Mouse (Mus musculus): Measurements from ENCODE around the gene A630023A22Rik.

A630023A22Rik gene

DNA sequence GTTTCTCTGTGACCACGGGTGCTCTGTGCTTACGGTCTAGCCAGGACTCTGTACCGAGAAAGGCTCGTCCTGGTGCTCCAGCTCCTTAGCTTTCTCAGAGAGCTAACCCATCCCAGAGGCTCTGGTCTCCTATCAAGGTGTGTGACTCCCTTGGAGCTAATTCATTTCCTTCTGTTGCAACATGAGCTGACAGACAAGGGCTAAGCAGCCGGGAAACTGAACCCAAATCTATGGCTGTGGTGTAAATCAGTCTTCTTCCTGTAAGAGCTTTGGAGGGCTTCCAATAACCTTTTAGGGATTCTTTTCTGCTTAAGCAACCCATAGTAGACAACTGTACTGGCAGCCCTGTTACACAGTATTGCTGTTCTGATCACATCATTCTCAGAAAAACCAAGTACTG, at the start of gene A630023A22Rik:
Gene A630023A22Rik (minus strand): TSS at position 154 of the 400 bp plus-strand sequence.
- DNase-seq, result no peak

DNA sequence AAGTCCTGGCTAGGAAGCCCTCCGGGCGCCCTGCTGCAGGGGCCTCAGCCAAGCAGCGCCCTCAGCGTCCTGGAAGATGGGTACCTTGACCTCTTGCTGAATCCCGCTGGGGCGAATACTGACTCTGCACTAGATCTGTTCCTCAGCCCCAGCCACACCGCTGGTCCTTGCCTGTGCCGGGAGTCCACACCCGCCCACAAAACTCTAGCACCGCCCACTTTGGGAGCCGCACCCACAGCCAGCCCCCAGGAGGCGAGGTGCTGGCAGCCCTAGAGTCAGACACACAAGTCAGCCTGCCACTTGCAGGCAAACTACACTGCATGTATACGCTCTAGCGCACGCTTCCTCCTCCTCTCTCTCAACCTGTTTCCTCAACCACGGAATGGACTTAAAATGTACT, 49.8 kb upstream of the A630023A22Rik start, which contains the start of gene Npy4r:
Gene Npy4r (minus strand): TSS at position 148 of the 400 bp plus-strand sequence.
- DNase-seq, result peak; percentile 78

DNA sequence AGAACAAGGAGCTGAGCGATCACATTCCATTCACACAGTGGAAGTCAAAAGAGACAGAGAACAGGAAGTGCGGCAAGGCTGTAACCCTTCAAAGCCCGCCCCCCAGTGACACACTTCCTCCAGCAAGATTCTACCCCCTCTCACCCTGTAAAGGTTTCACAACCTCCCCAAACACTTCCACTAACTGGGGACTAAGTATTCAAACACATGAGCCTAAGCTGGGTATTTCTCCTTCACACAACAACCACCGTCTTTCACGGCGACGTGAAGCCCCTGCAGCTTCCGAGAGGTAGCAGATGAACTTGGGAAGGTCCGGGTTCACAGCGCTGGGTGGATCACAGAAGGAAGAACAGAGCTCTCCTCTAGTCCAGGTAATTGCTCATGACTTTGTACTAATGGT, 40.4 kb upstream of the A630023A22Rik start:
- no peak for DNase-seq

DNA sequence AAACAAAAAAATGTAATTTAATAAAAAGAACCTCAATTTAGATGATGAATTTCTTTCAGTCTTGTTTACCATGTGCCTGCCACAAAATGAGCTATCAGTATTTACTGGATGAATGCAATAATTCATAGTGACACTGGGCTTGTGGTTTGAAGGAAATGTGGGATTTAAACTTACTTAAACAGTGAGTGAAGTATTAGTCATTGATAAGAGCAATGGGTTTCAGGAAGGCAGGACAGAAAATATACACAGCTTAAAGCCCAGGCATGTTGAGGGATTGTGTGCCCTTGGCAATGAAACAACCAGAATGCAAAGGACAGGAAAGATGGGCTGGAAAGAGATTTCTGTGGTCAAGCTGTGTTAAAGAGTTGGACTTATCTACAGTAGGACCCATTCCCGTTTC, 39.8 kb upstream of the A630023A22Rik start:
- DNase-seq, result no peak

DNA sequence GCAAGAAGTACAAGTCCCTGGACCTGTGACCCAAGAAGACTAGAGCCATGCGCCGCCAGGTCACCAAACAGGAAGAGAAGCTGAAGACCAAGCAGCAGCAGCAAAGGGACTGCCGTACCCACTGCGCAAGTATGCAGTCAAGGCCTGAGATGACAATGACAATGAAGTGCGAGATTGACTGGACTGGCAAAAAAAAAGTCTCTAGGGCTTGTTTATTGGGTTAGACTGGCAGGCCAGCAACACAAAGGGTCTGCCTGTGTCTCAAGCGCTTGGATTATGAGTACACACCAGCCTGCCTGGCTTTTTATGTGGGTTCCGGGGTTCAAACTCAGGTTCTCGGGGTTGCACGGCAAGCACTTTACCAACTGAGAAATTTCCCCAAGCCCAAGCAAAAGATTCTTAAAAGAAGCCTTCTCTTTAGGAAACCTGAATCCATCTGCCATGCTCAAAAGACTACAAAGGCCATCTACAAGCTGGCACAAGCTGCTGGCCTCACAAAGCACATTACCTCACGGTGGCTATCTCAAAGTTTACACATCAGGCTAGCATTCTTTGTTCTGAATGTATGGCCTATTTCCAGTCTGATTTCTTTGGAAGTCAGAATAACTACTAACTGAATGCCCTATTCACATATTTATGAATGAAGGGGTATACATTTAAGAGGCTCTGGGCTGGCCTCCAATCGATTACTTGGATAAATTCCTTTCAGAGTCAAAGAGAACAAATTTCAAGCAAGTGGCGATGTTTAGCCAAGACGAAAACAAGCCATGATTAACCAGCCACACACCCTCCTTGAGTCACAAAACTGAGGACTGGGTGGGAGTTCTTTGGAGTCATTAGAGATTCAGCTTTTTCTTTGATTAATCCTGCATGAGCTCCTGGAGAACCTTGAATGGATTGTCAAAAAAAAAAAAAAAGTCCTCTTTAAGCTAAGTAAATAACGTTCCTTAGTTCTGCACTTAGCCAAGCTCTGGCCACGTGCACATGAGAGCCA, 37.4 kb upstream of the A630023A22Rik start:
- no peak for DNase-seq

DNA sequence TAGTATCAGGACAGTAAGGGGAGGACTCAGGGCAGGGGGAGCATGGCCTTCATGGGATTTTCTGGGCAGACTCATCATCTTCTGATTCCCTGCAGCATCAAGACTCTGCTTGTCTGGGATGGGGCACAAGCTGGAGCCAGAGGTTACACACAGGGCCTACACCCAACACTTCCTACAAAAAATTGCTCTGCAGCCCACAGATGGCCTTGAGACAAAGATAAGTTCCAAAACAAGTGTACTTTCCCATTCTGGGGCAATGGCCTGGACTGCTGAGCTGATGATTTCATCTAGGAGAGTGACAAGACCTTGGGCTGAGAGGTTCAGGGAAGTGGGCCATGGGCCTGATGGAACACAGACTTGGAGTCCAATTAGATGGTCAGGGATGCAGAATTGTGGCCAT, 32.8 kb upstream of the A630023A22Rik start:
- DNase-seq, result no peak

DNA sequence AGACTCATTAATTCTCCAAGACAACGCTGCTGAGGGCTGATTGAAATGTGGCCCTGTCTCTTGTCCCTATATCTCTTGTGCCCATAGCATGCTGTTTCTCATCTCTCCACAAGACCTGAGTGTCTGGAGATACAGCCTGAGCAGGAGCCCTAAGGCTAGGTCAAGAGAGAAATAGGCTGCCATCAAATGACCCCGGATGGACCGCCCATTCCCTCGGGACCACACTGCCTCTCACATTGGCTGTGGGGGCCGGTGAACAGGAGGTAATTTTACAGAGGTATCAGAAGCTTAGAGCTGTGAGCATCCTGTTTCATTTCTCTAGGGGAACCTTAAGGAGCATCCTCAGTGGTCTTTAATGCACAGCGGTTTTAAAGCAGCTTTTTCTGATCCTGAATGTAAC, 28.7 kb upstream of the A630023A22Rik start:
- DNase-seq, result no peak

DNA sequence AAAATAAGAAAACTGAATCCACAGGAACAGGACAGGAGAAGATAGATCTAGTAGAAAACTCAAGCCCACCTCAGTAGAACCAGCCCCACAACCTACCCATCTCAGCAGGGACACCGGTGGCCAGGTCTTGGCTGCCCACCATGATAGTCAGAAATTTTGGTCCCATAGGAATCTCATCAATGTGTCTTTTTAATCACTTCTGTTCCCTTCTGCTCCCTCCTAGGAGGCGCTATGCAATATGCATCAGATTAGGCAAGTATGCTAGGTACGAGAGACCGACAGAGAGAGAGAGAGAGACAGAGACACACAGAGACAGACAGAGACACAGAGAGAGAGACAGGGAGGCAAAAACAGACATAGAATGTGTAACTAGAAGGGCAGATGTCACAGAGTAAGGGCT, 19.1 kb upstream of the A630023A22Rik start:
- DNase-seq, result no peak

DNA sequence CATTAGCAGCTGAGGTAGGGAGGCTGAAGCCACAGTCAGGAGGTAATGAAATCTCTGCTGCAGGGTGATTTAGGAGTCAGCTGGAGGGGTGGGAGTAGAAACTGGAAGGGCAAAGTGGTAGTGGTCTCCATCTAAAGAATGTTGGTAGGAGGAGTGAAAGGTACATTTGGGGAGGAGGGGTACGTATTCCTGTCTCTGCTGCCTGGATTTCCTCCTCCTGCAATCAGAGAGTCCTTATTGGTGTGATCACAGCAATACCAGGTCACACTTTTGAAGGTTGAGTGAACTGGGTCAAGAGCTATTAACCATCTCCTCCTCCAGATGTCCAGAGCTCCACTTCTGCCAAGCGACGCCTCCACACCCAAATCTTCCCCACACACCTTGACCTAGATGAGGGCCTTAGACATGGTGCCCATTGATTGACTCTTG, 18.4 kb upstream of the A630023A22Rik start:
- DNase-seq, result no peak

DNA sequence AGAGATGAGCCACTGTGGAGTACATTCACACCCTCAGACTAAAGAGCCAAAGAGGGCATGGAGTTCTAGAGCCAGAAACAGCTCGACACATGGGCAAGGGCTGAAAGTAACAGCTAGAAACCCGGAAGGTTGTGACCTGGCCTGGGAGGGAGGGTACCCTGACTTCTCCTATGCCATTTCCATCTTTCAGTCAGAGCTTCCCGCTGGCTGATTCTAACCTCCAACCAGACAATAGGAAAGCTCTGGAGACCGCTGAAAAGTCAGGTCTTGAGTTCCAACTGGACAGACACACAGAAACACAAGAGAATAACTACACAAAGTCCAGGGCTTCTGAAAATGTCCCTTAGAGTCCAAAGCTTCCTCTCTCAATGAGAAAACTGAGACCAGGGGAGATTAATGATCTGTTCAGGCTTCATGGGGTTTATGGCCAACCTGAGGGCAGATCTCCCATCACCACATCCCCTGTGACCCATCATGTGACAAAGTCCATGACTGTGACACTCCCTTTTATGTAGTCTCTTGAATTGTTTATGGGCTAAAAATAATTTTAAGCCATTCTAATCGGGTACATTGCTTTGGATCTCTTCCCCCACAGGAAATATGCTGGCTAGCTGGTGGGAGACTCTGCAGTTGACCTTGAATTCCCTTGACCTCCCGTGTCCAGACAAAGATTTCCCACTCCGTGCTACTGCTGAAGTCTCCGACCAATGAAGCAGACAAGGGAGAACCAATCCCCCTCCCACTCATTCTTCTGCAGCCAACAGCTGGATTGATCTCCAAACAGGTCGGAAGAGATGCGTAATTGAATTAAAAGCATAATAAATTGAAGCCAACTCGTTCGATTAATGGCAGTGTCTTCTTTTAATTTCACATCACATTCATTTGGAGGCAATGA, 17.7 kb upstream of the A630023A22Rik start:
- DNase-seq, result no peak

DNA sequence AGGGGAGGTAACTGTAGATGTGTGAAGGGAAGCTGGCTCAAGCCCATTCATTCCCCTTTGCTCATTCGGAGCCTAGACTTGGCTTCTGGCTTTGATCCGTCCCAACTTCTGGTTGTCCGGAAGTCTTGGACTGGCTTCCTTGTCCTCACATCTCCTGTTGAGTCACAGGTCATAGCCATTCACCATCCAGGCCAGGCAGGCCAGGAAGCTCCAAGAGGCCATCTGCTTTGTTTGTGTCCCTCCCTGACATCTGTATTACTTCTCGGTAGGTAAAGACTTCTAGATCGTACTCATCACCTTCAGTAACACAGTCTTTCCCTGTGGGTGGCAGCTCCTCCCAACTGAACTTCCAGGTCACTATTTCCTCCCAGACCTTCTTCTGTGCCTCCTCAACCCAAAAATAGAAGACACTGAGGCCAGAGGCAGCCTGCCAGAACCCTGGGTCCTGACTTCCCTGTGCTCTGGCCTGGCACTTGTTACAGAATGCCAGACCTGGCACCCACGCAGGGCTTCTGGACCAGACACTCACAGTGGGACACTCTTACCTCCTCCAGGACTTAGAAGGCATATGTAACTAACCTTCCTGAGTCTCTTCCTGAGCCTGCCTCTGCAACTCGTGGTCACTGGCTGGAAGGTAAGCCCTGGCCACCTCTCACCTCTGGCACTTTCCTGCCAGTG, 16.6 kb upstream of the A630023A22Rik start:
- DNase-seq, result no peak

DNA sequence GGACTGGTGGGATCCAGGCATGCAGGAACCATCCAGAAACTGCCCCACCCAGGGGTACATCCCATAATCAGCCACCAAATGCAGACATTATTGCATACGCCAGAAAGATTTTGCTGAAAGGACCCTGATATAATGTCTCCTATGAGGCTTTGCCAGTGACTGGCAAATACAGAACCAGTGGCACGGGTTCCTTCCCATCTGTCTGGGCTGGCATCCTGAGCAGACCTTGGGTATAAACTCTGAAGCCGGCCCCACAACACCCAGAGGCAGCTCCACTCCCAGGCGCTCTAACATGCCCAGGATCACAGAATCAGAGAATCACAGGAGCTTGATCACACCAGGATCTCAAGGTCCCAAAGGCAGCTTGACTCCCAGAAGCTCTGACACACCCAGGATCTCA, 11.8 kb upstream of the A630023A22Rik start:
- no peak for DNase-seq

DNA sequence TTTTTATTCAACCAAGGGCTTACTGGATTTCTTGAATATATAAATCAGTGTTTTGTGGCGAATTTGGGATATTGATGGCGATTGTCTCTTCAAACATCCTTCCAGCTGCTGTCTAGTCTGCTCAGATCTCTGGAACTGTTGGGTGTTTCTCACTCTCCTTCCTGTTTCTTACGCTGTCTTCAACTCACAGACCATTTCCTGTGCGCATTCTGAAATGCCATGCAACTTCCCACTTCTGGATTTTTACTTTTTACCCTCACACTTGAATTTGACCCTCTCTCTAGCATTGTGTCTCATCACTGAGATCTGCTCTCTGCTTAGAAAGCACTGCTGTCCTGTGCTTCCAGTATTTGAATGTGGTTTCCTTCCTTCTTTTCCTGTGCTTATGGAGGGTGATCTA, 5.0 kb upstream of the A630023A22Rik start:
- DNase-seq, result no peak

DNA sequence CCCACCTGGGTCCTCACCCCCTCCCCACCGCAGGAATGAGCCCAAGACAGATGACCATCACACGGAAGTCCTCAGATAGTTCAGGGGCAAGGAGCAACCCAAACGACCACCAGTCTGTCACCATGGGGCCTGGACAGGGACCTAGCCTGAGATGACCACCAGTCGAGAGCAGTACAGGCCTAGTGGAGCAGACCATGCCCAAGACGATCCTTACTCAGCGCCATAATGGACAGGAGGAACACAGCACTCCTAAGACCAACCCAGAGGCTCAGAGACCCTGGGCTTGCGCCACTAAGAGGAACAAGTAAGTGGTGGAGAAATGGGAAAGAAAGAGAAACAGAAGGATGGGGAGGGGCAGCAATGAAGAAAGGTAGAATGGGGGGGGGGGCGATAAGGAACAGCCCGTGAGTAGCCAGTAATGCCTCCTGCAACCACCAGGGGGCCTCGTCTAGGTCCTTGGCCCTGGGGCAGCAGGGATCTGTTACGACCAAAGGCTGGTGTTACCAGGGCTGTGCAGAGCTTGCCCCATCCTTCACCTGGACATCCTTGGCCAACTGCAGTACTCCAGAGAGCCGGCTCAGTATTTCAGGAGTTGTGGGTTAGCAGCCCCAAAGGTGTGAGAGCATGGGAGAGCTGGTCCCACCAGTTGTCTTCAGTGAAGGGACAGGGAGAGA, 4.0 kb upstream of the A630023A22Rik start:
- peak; percentile 44 for DNase-seq

DNA sequence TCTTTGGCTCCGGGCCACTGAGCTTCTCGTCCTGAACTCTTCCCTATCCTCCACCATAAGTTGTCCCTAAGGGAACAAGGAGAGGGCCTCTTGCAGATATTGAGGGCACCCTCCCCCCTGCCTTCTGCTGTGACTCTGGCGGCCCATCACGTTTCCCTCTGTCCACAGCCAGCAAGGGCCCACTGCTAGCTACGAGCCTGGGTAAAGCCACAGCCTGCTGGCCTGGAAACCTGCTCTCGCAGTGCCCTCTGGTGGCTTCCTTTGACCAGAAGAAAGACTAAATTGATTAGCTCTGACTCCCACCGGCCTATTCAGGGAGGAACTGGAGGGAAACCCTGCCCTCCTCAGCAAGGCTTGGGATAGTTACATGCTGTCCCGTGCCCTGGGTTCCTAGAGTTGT, 2.3 kb upstream of the A630023A22Rik start:
- DNase-seq, result peak; percentile 80

DNA sequence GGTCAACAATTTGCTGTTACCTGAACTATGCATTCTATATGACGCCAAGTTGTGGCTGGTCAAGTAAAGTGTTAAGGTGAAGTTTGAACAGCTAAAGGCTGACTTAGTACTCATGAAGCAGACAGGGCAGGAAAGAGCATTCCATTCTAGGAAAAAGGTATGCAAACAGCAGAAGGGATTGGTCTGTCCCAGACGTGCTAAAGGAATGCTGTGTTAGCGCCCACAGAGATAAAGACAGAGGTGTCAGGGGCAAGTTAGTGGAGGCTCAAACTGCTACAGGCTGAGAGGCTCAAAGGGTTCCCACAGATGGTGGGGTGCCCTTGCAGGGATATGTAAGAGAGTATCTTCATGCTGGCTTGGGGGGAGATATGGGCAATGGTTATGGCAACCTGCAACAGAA, 1.3 kb upstream of the A630023A22Rik start:
- DNase-seq, result no peak

DNA sequence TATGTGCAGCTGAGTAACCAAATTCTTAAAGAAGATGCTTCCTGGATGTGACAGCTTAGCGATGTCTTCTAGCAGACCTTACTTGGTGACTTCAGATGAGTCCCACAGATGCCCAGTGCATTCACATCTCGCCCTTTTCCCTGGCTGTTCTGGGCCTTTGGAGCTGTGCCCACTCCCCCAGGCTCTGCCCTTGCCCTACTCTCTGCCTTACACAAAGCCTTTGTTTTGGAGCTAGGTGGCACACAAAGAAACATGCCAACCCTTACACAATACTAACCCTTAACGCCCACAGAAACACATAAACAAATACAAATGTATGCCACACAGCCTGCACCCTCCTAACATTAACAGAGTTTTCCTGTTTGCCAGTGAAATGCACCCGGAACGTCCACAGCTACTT, 6.4 kb downstream of the A630023A22Rik start:
- no peak for DNase-seq

DNA sequence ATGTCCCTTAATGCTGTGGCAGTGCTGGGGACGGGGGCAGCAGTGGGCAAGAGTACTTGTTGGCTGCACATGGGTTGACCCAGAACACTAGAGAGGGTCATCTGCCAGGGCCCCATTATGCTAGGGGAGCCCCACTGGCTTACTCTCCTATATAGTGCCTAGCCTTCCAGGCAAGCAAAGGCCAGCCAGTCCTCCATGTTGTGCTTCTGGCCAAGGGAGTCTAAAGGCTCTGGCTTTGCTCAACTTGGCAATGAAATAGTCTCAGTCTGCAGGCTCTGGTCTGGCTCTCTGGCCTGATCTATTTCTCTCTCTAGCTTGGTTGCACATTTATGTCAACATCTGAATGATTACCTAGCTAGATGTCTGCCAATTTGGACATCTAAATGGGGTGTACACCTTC, 9.7 kb downstream of the A630023A22Rik start:
- no peak for DNase-seq

DNA sequence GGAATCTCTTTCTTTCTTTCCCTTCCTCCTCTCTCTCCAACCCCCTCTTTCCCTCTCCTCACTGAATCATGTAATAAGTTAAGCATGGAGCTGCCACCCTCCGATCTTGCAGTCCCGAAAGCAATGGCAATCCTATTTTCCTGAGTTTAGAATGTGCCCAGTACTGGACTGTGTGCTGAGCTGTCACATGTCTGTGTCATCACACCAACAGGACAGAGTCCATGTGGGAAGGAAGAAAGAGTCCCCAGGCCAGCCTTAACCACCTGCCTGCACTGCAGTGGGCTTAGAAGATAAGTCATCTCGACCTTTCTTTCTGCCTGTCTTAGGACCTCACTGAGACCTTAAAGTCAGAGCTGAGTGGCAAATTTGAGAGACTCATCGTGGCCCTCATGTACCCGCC, 11.1 kb downstream of the A630023A22Rik start:
- DNase-seq, result no peak

DNA sequence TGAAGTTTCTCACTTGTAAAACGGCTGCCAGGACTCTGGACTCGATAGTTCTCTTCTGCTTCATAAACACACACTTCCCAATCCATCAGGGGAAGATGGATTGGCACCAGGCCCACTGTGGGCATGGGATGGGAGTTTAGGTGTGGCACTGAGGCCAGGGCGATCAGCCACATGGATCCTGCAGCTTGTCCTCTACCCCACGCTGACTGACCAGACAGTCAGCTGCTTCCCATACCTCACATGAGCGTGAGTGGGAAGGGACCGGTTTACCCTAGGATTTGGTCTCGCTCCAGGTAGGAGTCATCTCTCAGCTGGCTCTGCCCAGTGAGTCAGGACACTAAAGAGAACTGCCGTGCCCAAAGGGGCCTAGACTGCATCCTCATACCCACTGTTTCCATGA, 12.8 kb downstream of the A630023A22Rik start:
- no peak for DNase-seq

DNA sequence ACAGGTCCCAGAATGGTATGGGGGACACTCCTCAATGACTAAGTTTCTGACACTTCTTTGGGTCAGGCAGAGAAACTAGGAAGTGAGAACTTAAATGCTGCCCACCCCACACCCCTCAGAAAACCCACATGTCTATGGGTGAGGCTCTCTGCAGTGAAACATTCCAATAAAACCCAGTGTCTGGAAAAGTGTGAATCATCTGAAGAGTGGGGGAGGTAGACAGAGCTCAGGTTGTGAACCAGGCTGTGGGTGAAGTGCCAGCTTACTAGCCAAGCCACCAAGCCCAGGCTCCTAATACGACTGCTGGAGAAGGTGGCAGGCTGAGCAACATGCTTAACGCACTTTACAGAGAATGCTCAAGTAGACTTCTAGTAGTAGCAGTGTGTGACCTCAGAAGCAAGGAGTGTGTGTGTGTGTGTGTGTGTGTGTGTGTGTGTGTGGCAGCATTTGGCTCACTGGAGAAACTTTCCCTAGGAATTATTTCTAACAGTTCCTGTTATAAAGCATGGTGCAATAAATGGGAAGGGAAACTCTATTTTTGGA, 14.6 kb downstream of the A630023A22Rik start:
- DNase-seq, result no peak

DNA sequence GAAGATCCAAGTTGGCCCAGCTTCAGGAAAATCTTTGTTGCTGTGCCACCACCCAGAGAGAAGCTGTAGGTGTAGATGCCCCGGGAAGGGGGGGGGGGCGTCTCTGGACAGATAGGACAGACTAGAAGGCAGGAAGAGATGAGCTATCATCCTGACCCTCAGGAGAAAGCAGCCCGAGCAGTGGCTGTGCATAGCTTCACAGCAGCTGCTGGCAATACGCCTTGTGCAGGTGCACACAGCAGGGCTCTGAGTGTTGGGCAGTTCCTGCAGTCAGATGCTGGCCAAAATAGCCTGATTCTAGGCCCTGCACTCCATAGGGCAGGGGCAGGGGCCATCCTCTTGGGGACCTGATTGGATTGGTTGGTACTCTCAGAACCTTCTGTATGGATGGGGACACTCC, 15.7 kb downstream of the A630023A22Rik start:
- no peak for DNase-seq
